Mouse (Mus musculus): ENCODE data around the gene Ube2l6. TPM values are rescaled to one million over a fixed set of nuclear protein-coding genes. Genes with fewer than 3 reads are reported as not detected.

Ube2l6 gene
- polyA plus RNA-seq, 1 experiment: 110 TPM

GRCm38 (mm10) chr2:84770501-84770900, 28.1 kb upstream of the Ube2l6 start:
- Histone ChIP-seq H3K4me3 (ENCODE audit: insufficient read depth, low read length) (no peak overlapping the region), H3K27ac (ENCODE audit: insufficient read depth, low read depth, low read length) (no peak overlapping the region), H3K4me1 (ENCODE audit: control insufficient read depth, insufficient read depth, low read length) (peaks cover 3% of the 10 kb centered on the region; the same call in 1 of the 2 replicates)
- TF ChIP-seq POLR2A (IDR thresholded peaks at IDR 0.05; ENCODE audit: borderline replicate concordance, low read depth, low read length): no peak
- no peak for TF ChIP-seq CTCF (IDR thresholded peaks at IDR 0.05; ENCODE audit: low read depth, low read length)

- no peak overlapping the region for H3K4me3 ChIP-seq (ENCODE audit: insufficient read depth, low read length)
- peaks cover 3% of the 10 kb centered on the region; the same call in 1 of the 2 replicates for H3K4me1 ChIP-seq (ENCODE audit: control insufficient read depth, insufficient read depth, low read length)
- H3K27ac ChIP-seq (ENCODE audit: insufficient read depth, low read depth, low read length): no peak overlapping the region
- TF ChIP-seq CTCF (IDR thresholded peaks at IDR 0.05; ENCODE audit: low read depth, low read length) (no peak), POLR2A (IDR thresholded peaks at IDR 0.05; ENCODE audit: borderline replicate concordance, low read depth, low read length) (no peak)
These were observed 26.2 kb upstream of the Ube2l6 start for GRCm38 (mm10) chr2:84772454-84772853.

GRCm38 (mm10) chr2:84773195-84773594, 25.4 kb upstream of the Ube2l6 start:
- H3K4me1 ChIP-seq (ENCODE audit: control insufficient read depth, insufficient read depth, low read length): peaks cover 3% of the 10 kb centered on the region; the same call in 1 of the 2 replicates
- no peak overlapping the region for H3K4me3 ChIP-seq (ENCODE audit: insufficient read depth, low read length)
- H3K27ac ChIP-seq (ENCODE audit: insufficient read depth, low read depth, low read length): no peak overlapping the region
- TF ChIP-seq CTCF (IDR thresholded peaks at IDR 0.05; ENCODE audit: low read depth, low read length): no peak

GRCm38 (mm10) chr2:84774751-84775150, 23.9 kb upstream of the Ube2l6 start:
- no peak overlapping the region for H3K4me3 ChIP-seq (ENCODE audit: insufficient read depth, low read length)
- no peak for TF ChIP-seq CTCF (IDR thresholded peaks at IDR 0.05; ENCODE audit: low read depth, low read length)
- no peak for TF ChIP-seq POLR2A (IDR thresholded peaks at IDR 0.05; ENCODE audit: borderline replicate concordance, low read depth, low read length)
- no peak overlapping the region for H3K27ac ChIP-seq (ENCODE audit: insufficient read depth, low read depth, low read length)
- H3K4me1 ChIP-seq (ENCODE audit: control insufficient read depth, insufficient read depth, low read length): peaks cover 3% of the 10 kb centered on the region; the same call in 1 of the 2 replicates

- Histone ChIP-seq H3K4me1 (ENCODE audit: control insufficient read depth, insufficient read depth, low read length) (no peaks in the 10 kb centered on the region), H3K4me3 (ENCODE audit: insufficient read depth, low read length) (no peak within 1 kb of the TSS), H3K27ac (ENCODE audit: insufficient read depth, low read depth, low read length) (no peak within 1 kb of the TSS)
- no peak for TF ChIP-seq CTCF (IDR thresholded peaks at IDR 0.05; ENCODE audit: low read depth, low read length)
- no peak for TF ChIP-seq POLR2A (IDR thresholded peaks at IDR 0.05; ENCODE audit: borderline replicate concordance, low read depth, low read length)
These were observed 23.4 kb upstream of the Ube2l6 start, which contains the start of gene Serping1 for GRCm38 (mm10) chr2:84775241-84775640. Serping1 (minus strand) TSS chr2:84775444.

- Histone ChIP-seq H3K4me3 (ENCODE audit: insufficient read depth, low read length) (no peak overlapping the region), H3K4me1 (ENCODE audit: control insufficient read depth, insufficient read depth, low read length) (no peaks in the 10 kb centered on the region), H3K27ac (ENCODE audit: insufficient read depth, low read depth, low read length) (no peak overlapping the region)
- TF ChIP-seq POLR2A (IDR thresholded peaks at IDR 0.05; ENCODE audit: borderline replicate concordance, low read depth, low read length) (no peak), CTCF (IDR thresholded peaks at IDR 0.05; ENCODE audit: low read depth, low read length) (no peak)
These were observed 23.0 kb upstream of the Ube2l6 start for GRCm38 (mm10) chr2:84775665-84776064.

GRCm38 (mm10) chr2:84777706-84778105, 20.9 kb upstream of the Ube2l6 start:
- no peak for TF ChIP-seq POLR2A (IDR thresholded peaks at IDR 0.05; ENCODE audit: borderline replicate concordance, low read depth, low read length)
- TF ChIP-seq CTCF (IDR thresholded peaks at IDR 0.05; ENCODE audit: low read depth, low read length): no peak
- no peak overlapping the region for H3K4me3 ChIP-seq (ENCODE audit: insufficient read depth, low read length)

GRCm38 (mm10) chr2:84779210-84779609, 19.4 kb upstream of the Ube2l6 start:
- Histone ChIP-seq H3K4me3 (ENCODE audit: insufficient read depth, low read length) (no peak overlapping the region), H3K4me1 (ENCODE audit: control insufficient read depth, insufficient read depth, low read length) (peaks cover 13% of the 10 kb centered on the region), H3K27ac (ENCODE audit: insufficient read depth, low read depth, low read length) (no peak overlapping the region)
- no peak for TF ChIP-seq CTCF (IDR thresholded peaks at IDR 0.05; ENCODE audit: low read depth, low read length)
- TF ChIP-seq POLR2A (IDR thresholded peaks at IDR 0.05; ENCODE audit: borderline replicate concordance, low read depth, low read length): no peak

More at GRCm38 (mm10) chr2:84777706-84778105, 20.9 kb upstream of the Ube2l6 start:
- Histone ChIP-seq H3K4me1 (ENCODE audit: control insufficient read depth, insufficient read depth, low read length) (peaks cover 2% of the 10 kb centered on the region), H3K27ac (ENCODE audit: insufficient read depth, low read depth, low read length) (no peak overlapping the region)

- TF ChIP-seq POLR2A (IDR thresholded peaks at IDR 0.05; ENCODE audit: borderline replicate concordance, low read depth, low read length) (no peak), CTCF (IDR thresholded peaks at IDR 0.05; ENCODE audit: low read depth, low read length) (no peak)
- H3K4me3 ChIP-seq (ENCODE audit: insufficient read depth, low read length): no peak overlapping the region
- peaks cover 38% of the 10 kb centered on the region for H3K4me1 ChIP-seq (ENCODE audit: control insufficient read depth, insufficient read depth, low read length)
- H3K27ac ChIP-seq (ENCODE audit: insufficient read depth, low read depth, low read length): peak overlapping the region; percentile 88
These were observed 15.3 kb upstream of the Ube2l6 start for GRCm38 (mm10) chr2:84783315-84783714.

- TF ChIP-seq CTCF (IDR thresholded peaks at IDR 0.05; ENCODE audit: low read depth, low read length) (no peak), POLR2A (IDR thresholded peaks at IDR 0.05; ENCODE audit: borderline replicate concordance, low read depth, low read length) (no peak)
- Histone ChIP-seq H3K27ac (ENCODE audit: insufficient read depth, low read depth, low read length) (peak overlapping the region; percentile 88), H3K4me3 (ENCODE audit: insufficient read depth, low read length) (no peak overlapping the region), H3K4me1 (ENCODE audit: control insufficient read depth, insufficient read depth, low read length) (peaks cover 43% of the 10 kb centered on the region)
These were observed 14.6 kb upstream of the Ube2l6 start for GRCm38 (mm10) chr2:84783840-84784566.

Measured in bone marrow macrophage, adult 2 months (primary cell).